Mouse (Mus musculus): ENCODE data around the gene Hmx2. TPM values are rescaled to one million over a fixed set of nuclear protein-coding genes. Genes with fewer than 3 reads are reported as not detected.

Hmx2 gene
- polyA plus RNA-seq (2016; fragmentation: Nextera tagmentation; extraction: Ambion mirVana), result not detected in 2 replicates

GRCm38 (mm10) chr7:131548473-131548872 lies at the start of gene Hmx2:
Gene Hmx2 (plus strand): TSS chr7:131548773.
- H3K27ac ChIP-seq, result no peak within 1 kb of the TSS
- H3K4me3 ChIP-seq (replicated peaks), result no peak within 1 kb of the TSS
- ATAC-seq (ENCODE audit: insufficient number of reproducible peaks, insufficient read depth, low FRiP score, low TSS enrichment, low read depth), result no peak
- no peak within 1 kb of the TSS for H3K4me2 ChIP-seq
- WGBS, result 4% methylated on average over 3 of the region's 3 CpGs
- no peaks in the 10 kb centered on the region for H3K36me3 ChIP-seq
- H3K4me1 ChIP-seq (replicated peaks), result peaks cover 17% of the 10 kb centered on the region
- H3K9me3 ChIP-seq, result no peaks in the 10 kb centered on the region
- H3K9ac ChIP-seq (replicated peaks), result no peak within 1 kb of the TSS
- peaks cover 98% of the 10 kb centered on the region for H3K27me3 ChIP-seq

- no peak overlapping the region for H3K4me3 ChIP-seq (replicated peaks)
- peaks cover 8% of the 10 kb centered on the region for H3K27me3 ChIP-seq
- H3K4me1 ChIP-seq (replicated peaks), result no peaks in the 10 kb centered on the region
- no peaks in the 10 kb centered on the region for H3K36me3 ChIP-seq
- H3K4me2 ChIP-seq, result no peak overlapping the region
- no peak for ATAC-seq (ENCODE audit: insufficient number of reproducible peaks, insufficient read depth, low FRiP score, low TSS enrichment, low read depth)
- H3K27ac ChIP-seq, result no peak overlapping the region
- H3K9me3 ChIP-seq, result no peaks in the 10 kb centered on the region
- no peak overlapping the region for H3K9ac ChIP-seq (replicated peaks)
- WGBS, result 62% methylated on average over 2 of the region's 2 CpGs
Observed at GRCm38 (mm10) chr7:131503739-131504138, 44.8 kb upstream of the Hmx2 start.

- ATAC-seq (ENCODE audit: insufficient number of reproducible peaks, insufficient read depth, low FRiP score, low TSS enrichment, low read depth), result peak; percentile 54; the same call in 1 of the 2 replicates
- H3K27me3 ChIP-seq, result peaks cover 87% of the 10 kb centered on the region
- no peaks in the 10 kb centered on the region for H3K9me3 ChIP-seq
- H3K4me1 ChIP-seq (replicated peaks), result peaks cover 31% of the 10 kb centered on the region
- H3K4me3 ChIP-seq (replicated peaks), result no peak overlapping the region
- H3K27ac ChIP-seq, result no peak overlapping the region
- WGBS, result 0% methylated on average over 7 of the region's 7 CpGs
- no peak overlapping the region for H3K4me2 ChIP-seq
- H3K36me3 ChIP-seq, result no peaks in the 10 kb centered on the region
- H3K9ac ChIP-seq (replicated peaks), result no peak overlapping the region
Observed at GRCm38 (mm10) chr7:131539979-131540378, 8.6 kb upstream of the Hmx2 start.

GRCm38 (mm10) chr7:131541184-131542114 lies 7.1 kb upstream of the Hmx2 start:
- Histone ChIP-seq H3K4me1 (replicated peaks) (peaks cover 31% of the 10 kb centered on the region), H3K27ac (no peak overlapping the region), H3K36me3 (no peaks in the 10 kb centered on the region), H3K9me3 (no peaks in the 10 kb centered on the region), H3K9ac (replicated peaks) (peak overlapping the region; percentile 24; the same call in 1 of the 2 replicates), H3K4me2 (peak overlapping the region; percentile 73), H3K4me3 (replicated peaks) (peak overlapping the region; percentile 42), H3K27me3 (peaks cover 94% of the 10 kb centered on the region)
- ATAC-seq (ENCODE audit: insufficient number of reproducible peaks, insufficient read depth, low FRiP score, low TSS enrichment, low read depth), result no peak
- 1% methylated on average over 41 of the region's 41 CpGs for WGBS

- Histone ChIP-seq H3K9me3 (no peaks in the 10 kb centered on the region), H3K4me3 (replicated peaks) (peak within 1 kb of the TSS; percentile 42), H3K9ac (replicated peaks) (peak within 1 kb of the TSS; percentile 47), H3K27me3 (peaks cover 96% of the 10 kb centered on the region), H3K4me1 (replicated peaks) (peaks cover 31% of the 10 kb centered on the region), H3K36me3 (no peaks in the 10 kb centered on the region), H3K27ac (no peak within 1 kb of the TSS), H3K4me2 (peak within 1 kb of the TSS; percentile 73)
- peak; percentile 52; the same call in 1 of the 2 replicates for ATAC-seq (ENCODE audit: insufficient number of reproducible peaks, insufficient read depth, low FRiP score, low TSS enrichment, low read depth)
- WGBS, result under 1% methylated on average over 51 of the region's 65 CpGs
Observed at GRCm38 (mm10) chr7:131542115-131542871, 6.3 kb upstream of the Hmx2 start, which contains the start of gene Hmx3. Gene Hmx3 (plus strand): TSS chr7:131542867.

- Histone ChIP-seq H3K36me3 (no peaks in the 10 kb centered on the region), H3K4me1 (replicated peaks) (peaks cover 31% of the 10 kb centered on the region), H3K9me3 (no peaks in the 10 kb centered on the region), H3K27ac (no peak overlapping the region), H3K9ac (replicated peaks) (peak overlapping the region; percentile 47), H3K27me3 (peaks cover 97% of the 10 kb centered on the region), H3K4me2 (peak overlapping the region; percentile 73), H3K4me3 (replicated peaks) (peak overlapping the region; percentile 42)
- WGBS, result under 1% methylated on average over 62 of the region's 71 CpGs
- ATAC-seq (ENCODE audit: insufficient number of reproducible peaks, insufficient read depth, low FRiP score, low TSS enrichment, low read depth), result 0 out of 2 replicates have a peak, but pooled peaks have one; percentile 27
Observed at GRCm38 (mm10) chr7:131542872-131543622, 5.5 kb upstream of the Hmx2 start.

GRCm38 (mm10) chr7:131543623-131544481 lies 4.7 kb upstream of the Hmx2 start:
- H3K9me3 ChIP-seq, result no peaks in the 10 kb centered on the region
- peak overlapping the region; percentile 42 for H3K4me3 ChIP-seq (replicated peaks)
- no peak for ATAC-seq (ENCODE audit: insufficient number of reproducible peaks, insufficient read depth, low FRiP score, low TSS enrichment, low read depth)
- peaks cover 31% of the 10 kb centered on the region for H3K4me1 ChIP-seq (replicated peaks)
- peaks cover 97% of the 10 kb centered on the region for H3K27me3 ChIP-seq
- no peak overlapping the region for H3K9ac ChIP-seq (replicated peaks)
- WGBS, result under 1% methylated on average over 75 of the region's 75 CpGs
- peak overlapping the region; percentile 73 for H3K4me2 ChIP-seq
- no peaks in the 10 kb centered on the region for H3K36me3 ChIP-seq
- no peak overlapping the region for H3K27ac ChIP-seq

- under 1% methylated on average over 5 of the region's 5 CpGs for WGBS
- Histone ChIP-seq H3K27me3 (peaks cover 97% of the 10 kb centered on the region), H3K36me3 (no peaks in the 10 kb centered on the region), H3K9me3 (no peaks in the 10 kb centered on the region), H3K9ac (replicated peaks) (no peak overlapping the region), H3K27ac (no peak overlapping the region), H3K4me3 (replicated peaks) (no peak overlapping the region), H3K4me2 (no peak overlapping the region), H3K4me1 (replicated peaks) (peaks cover 31% of the 10 kb centered on the region)
- ATAC-seq (ENCODE audit: insufficient number of reproducible peaks, insufficient read depth, low FRiP score, low TSS enrichment, low read depth), result no peak
Observed at GRCm38 (mm10) chr7:131544871-131545270, 3.7 kb upstream of the Hmx2 start.

- Histone ChIP-seq H3K27me3 (peaks cover 98% of the 10 kb centered on the region), H3K27ac (no peak overlapping the region), H3K9ac (replicated peaks) (no peak overlapping the region), H3K4me1 (replicated peaks) (peaks cover 31% of the 10 kb centered on the region), H3K36me3 (no peaks in the 10 kb centered on the region), H3K9me3 (no peaks in the 10 kb centered on the region), H3K4me2 (no peak overlapping the region), H3K4me3 (replicated peaks) (no peak overlapping the region)
- WGBS, result 3% methylated on average over 13 of the region's 13 CpGs
- ATAC-seq (ENCODE audit: insufficient number of reproducible peaks, insufficient read depth, low FRiP score, low TSS enrichment, low read depth), result no peak
Observed at GRCm38 (mm10) chr7:131545701-131546385, 2.7 kb upstream of the Hmx2 start.
